Mouse (Mus musculus) yolk sac, embryonic 10.5 days (tissue): ENCODE data around the gene Klhdc4.
A peak's percentile ranks its signal among the peaks of the same experiment; 100 is the strongest.

Experiments
- DNase-seq: peaks from one replicate; pipeline ENCODE4 v3.0.0-alpha.2; 2017; ENCODE audit warnings: low spot score

Klhdc4 gene

DNA sequence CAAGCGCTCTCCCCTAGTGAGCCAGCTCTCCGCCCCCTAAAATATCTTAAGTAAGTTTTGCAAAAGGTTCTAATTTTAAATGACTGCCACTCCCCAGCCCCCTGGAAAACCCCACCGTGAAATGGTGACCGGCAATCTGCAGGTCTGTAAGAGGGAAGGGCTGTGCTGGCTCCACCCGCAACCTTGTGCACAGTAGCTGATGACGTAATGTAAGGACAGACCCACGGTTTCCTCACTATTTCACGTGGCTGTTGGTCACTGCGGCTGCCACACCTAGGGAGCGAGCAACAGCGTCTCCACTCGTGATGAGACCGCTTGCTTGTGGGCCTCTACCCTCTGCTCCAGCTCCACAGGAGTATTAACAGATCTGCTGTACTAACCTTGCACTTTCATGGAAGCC, 23.2 kb downstream of the Klhdc4 start:
- DNase-seq: no peak

DNA sequence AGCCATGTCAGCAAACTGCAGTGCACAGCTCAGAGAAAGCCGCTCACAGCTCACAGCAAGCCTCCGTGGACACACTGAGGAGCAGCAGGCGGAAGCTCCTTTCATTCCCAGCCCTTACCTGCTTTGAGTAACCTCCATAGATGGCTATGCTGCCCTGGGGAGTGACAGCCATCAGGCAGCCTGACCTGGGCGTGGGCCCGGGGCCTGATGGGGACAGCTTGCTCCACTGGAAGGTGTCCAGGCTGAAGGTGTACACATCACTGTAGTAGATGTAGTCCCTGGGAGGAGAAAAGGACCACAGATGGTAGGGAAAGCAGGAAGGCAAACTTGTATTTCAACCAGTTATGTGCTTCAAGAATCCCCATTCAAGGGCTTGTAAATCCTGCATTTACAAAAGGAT, 24.5 kb downstream of the Klhdc4 start:
- DNase-seq: no peak

GRCm38 (mm10) chr8:121798401-121798800, 31.0 kb downstream of the Klhdc4 start:
- no peak for DNase-seq

GRCm38 (mm10) chr8:121796406-121796805, 33.0 kb downstream of the Klhdc4 start:
- no peak for DNase-seq

DNA sequence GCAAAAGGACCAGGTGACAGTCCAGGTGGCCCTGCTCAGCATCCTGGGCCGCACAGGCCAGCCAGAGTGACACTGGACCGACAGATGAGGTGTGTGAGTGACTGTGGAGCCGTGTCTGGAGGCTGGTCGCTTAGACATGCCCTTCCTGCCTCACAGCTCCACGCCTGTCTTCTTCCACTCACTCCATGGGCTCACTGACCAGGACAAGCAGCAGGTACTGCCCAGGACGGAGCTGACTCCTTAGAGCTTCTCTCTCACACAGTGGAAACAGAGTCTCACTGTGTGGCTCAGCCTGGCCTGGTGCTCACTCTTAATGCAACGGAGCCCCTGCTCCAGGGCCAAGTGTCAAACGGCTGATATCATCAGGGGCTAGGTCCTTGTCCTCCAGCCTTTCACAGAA, 33.9 kb downstream of the Klhdc4 start:
- DNase-seq: no peak

GRCm38 (mm10) chr8:121794151-121794550, 35.2 kb downstream of the Klhdc4 start:
- DNase-seq: no peak

- no peak for DNase-seq
Measured at GRCm38 (mm10) chr8:121792627-121793026, 36.7 kb downstream of the Klhdc4 start.

DNA sequence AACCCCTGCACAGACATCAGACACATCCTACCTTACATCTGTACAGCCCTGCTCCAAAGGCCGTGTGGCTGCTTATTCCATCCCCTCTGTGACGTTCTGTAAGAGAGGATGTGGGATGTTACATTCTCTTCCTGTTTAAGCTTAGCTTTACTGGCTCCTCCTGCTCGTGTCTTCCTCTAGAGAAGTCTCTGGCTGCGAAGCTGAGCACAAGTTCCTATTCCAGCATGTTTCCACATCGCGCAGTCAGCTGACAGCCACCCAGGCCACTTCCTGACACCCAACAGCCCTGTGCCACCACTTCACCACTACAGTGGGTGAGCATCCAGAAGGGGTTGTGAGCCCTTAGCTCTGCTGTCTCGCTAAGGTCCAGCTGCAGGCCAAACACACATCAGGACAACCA, 37.2 kb downstream of the Klhdc4 start:
- no peak for DNase-seq

- no peak for DNase-seq
Measured at GRCm38 (mm10) chr8:121788786-121789185, 40.6 kb downstream of the Klhdc4 start.

GRCm38 (mm10) chr8:121786542-121786941, 42.8 kb downstream of the Klhdc4 start:
- no peak for DNase-seq

DNA sequence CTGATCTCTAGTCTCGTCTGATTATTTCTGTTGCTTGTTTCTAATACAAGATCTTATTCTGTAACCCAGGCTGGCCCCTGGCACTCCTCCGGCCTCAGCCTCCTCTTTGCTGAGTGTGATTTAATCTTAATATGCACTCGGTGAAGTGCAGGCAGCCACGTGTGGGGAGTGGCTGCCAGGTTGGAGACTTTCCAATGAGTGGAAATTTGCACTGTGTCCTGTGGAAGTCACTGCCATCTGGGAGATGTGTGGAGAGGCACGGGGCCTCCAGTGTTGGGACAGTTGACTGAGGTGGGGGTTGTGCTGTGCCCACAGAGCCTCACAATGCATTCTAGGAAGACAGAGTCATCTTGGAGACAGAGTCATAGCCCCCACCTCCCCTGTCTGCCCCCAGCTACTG, 46.9 kb downstream of the Klhdc4 start:
- DNase-seq: no peak

DNA sequence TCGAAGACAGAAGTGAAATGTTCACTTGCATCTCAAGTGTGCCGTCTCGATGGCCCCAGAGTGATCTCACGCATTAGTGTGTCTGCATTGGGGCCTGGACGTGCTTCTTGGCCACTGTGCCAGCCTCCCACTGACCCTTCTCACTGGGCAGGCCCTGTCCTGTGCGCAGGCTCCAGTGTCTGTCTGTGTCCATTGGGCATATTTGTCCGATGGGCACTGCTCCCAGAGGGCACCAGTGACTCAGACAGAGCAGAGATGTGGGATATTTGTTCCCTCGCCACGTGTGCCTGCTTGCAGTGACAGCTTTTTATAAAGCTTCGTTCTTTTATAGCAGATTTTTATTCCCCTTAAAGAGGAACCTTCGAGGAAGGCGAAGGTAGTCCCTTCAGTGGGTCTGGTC, 55.5 kb downstream of the Klhdc4 start:
- no peak for DNase-seq

- no peak for DNase-seq
Measured at GRCm38 (mm10) chr8:121770845-121771752, 58.3 kb downstream of the Klhdc4 start.

GRCm38 (mm10) chr8:121769621-121770020, 59.7 kb downstream of the Klhdc4 start:
- no peak for DNase-seq

GRCm38 (mm10) chr8:121769095-121769494, 60.3 kb downstream of the Klhdc4 start:
- DNase-seq: no peak

GRCm38 (mm10) chr8:121765594-121766138, 63.7 kb downstream of the Klhdc4 start:
- no peak for DNase-seq

GRCm38 (mm10) chr8:121763700-121764013, 65.7 kb downstream of the Klhdc4 start:
- no peak for DNase-seq

DNA sequence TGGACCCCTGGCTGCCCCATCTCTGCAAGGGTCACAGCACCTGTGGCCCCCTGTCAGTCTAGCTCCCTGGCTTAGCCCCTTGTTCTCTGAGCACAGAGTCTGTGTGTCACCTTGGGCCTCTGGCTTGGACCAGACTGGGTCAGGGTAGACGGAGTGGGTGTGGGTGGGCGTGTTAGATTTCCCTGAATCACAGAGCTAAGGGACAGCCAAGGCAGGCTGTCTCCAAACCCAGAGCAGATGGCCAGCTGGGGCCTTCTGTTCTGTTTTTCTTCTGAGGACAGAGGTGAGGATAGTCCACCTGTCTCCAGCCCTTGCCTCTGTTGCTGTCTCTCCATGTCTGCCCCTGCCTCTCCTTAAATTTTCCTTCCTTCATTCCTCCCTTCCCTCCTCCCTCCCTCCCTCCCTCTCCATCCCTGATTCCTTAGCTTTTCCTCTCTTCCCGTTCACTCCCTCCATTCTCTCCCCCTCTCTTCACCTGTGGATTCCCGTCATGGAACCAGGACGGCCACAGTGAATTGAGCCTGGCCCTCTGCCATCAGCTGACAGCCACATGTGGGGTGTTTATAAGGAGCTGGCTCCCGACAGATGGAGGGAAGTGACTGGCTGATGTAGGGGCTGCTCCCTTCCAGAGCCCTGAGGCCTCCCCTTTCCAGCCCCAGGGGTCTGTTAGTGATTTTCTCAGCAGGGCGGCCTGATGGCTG, 66.2 kb downstream of the Klhdc4 start:
- DNase-seq: no peak

DNA sequence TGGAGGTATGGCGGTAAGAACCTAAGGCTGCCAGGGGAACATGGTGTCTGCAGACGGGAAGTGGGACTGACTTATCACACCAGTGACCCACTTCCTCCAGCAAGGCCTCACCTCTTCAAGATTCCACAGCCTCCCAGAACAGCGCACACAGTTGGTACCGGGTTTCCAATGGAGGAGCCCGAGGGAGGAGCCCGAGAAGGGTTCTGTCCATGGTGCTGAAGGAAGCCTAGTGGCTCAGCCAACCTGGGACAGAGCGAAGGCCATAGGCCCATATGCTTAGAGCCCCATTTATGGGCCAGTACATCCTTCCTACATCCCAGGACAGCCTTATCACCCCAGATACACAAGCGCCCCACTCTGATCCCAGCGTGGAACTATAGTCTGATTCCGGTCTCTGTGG, 67.9 kb downstream of the Klhdc4 start:
- DNase-seq: peak; percentile 57

DNA sequence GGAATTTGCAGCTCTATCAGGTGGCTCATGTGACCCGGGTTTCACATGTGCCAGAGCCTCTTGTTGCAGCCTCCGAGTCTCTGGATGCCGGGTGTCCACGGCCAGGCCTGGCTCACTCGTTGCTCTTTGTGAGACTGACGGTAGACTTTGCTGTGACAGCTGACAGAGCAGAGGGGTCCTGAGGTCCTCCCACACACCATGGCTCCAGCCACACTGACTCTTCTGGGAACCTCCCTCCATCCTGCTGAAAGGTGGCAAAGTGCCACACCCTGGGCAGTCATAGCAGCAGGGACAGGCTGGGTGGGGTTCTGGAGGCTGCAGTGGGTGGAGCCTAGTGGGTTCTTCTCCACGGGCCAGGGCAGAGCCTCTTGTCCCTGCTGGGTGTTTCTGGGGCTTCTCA, 68.9 kb downstream of the Klhdc4 start:
- DNase-seq: no peak

GRCm38 (mm10) chr8:121758470-121758869, 70.9 kb downstream of the Klhdc4 start:
- no peak for DNase-seq

- no peak for DNase-seq
Measured at GRCm38 (mm10) chr8:121751407-121751806, 78.0 kb downstream of the Klhdc4 start.

DNA sequence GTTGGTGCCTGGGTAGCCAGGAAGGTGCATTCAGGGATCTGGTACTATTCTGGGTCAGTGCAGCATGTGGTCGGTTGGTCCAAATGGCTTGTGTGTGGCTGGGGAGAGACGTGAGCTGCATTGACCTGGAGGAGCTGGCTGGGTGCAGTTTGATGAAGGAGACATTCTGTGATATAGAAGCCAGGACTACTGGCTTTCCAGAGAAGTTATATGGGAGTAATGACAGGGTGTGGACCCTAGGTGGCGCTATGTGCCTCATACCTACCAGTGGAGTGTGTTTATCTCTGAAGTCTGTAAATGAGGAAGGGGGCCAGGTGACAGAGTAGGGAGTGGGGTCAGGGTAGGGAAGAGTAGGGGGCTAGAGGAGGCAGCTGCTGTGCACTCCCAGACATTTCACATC, 78.9 kb downstream of the Klhdc4 start:
- DNase-seq: no peak
